Comparison of ENCODE assay signal across 21 mouse cellular contexts in genomic region chr17:48326656-48327055, GRCm38 (mm10). TPM values are rescaled to one million over a fixed set of nuclear protein-coding genes. Genes with fewer than 3 reads are reported as not detected.
DNase-seq lines count a peak whose midpoint lies in the region; ATAC-seq and TF ChIP-seq lines count a peak whose summit lies in the region.
"Had no signal": no experiment of that assay in that cellular context is flagged by ENCODE, and none has a peak within 500 bp of the region (broad histone marks: within the 10 kb centered on the region; RNA-seq: fewer than 3 reads in every experiment).

No protein-coding gene starts in this region.

- no peak overlapping the region for H3K4me3 ChIP-seq in embryonic facial prominence, embryonic 14.5 days (ENCODE audit: low read depth, low read length)
- H3K4me3 ChIP-seq in cerebellum, adult 2 months (replicated peaks; ENCODE audit: insufficient read depth, low read depth, low read length): no peak overlapping the region
- H3K4me3 ChIP-seq: embryonic facial prominence, embryonic 12.5 days; forebrain, embryonic 15.5 days; lung, embryonic 15.5 days; neural tube, embryonic 15.5 days had no signal

- H3K36me3 ChIP-seq in embryonic facial prominence, embryonic 14.5 days (ENCODE audit: control insufficient read depth, insufficient read depth, low read length): no peaks in the 10 kb centered on the region
- H3K36me3 ChIP-seq: embryonic facial prominence, embryonic 12.5 days; forebrain, embryonic 15.5 days; lung, embryonic 15.5 days; neural tube, embryonic 15.5 days had no signal

- TF ChIP-seq POLR2A in cerebellum, adult 2 months (IDR thresholded peaks at IDR 0.05; ENCODE audit: borderline replicate concordance, insufficient read depth, low read length): no peak

- peaks cover 3% of the 10 kb centered on the region; the same call in 1 of the 2 replicates for H3K4me1 ChIP-seq in embryonic facial prominence, embryonic 14.5 days (ENCODE audit: control insufficient read depth, insufficient read depth, low read length)
- no peaks in the 10 kb centered on the region for H3K4me1 ChIP-seq in cerebellum, adult 2 months (ENCODE audit: control insufficient read depth, insufficient read depth, low read length)
- H3K4me1 ChIP-seq: embryonic facial prominence, embryonic 12.5 days; forebrain, embryonic 15.5 days; lung, embryonic 15.5 days; neural tube, embryonic 15.5 days had no signal

- no peaks in the 10 kb centered on the region for H3K27me3 ChIP-seq in embryonic facial prominence, embryonic 14.5 days (replicated peaks; ENCODE audit: control insufficient read depth, insufficient read depth, low read length)
- no peaks in the 10 kb centered on the region for H3K27me3 ChIP-seq in cerebellum, adult 2 months (ENCODE audit: control insufficient read depth, insufficient read depth, low read length)
- H3K27me3 ChIP-seq: embryonic facial prominence, embryonic 12.5 days; forebrain, embryonic 15.5 days; lung, embryonic 15.5 days; megakaryocyte, embryonic 14.5 days; neural tube, embryonic 15.5 days had no signal

- TF ChIP-seq CTCF in cerebellum, adult 2 months (IDR thresholded peaks at IDR 0.05; ENCODE audit: borderline replicate concordance, insufficient read depth, low read depth, low read length): no peak

- ATAC-seq in embryonic facial prominence, embryonic 14.5 days (ENCODE audit: low read depth): no peak
- no peak for ATAC-seq in erythroid progenitor cell, adult 5-6 weeks (replicated peaks; ENCODE audit: low FRiP score, poor library complexity, severe bottlenecking)
- ATAC-seq: forebrain, embryonic 15.5 days; hindbrain, embryonic 16.5 days had no signal

- WGBS in embryonic facial prominence, embryonic 14.5 days: 51% methylated on average over 4 of the region's 4 CpGs
- 79% methylated on average over 4 of the region's 4 CpGs for WGBS in cerebellum, adult 2 months

- H3K27ac ChIP-seq in embryonic facial prominence, embryonic 14.5 days (replicated peaks; ENCODE audit: low read depth, low read length): peak overlapping the region; percentile 42
- no peak overlapping the region for H3K27ac ChIP-seq in cerebellum, adult 2 months (ENCODE audit: insufficient read depth, low read length)
- H3K27ac ChIP-seq: embryonic facial prominence, embryonic 12.5 days; forebrain, embryonic 15.5 days; lung, embryonic 15.5 days; neural tube, embryonic 15.5 days had no signal

- no peaks in the 10 kb centered on the region for H3K9me3 ChIP-seq in embryonic facial prominence, embryonic 14.5 days (ENCODE audit: control insufficient read depth, low read length)
- H3K9me3 ChIP-seq: embryonic facial prominence, embryonic 12.5 days; forebrain, embryonic 15.5 days; lung, embryonic 15.5 days; neural tube, embryonic 15.5 days had no signal

- peak; percentile 63 for DNase-seq in embryonic facial prominence, embryonic 14.5 days (ENCODE audit: low spot score)
- DNase-seq in frontal cortex, postnatal 14 days (ENCODE audit: low spot score in 2 of 2): peak; percentile 51 to 55
- peak; percentile 56 to 57 for DNase-seq in layer of hippocampus, postnatal 36 days
- peak; percentile 80 to 83 for DNase-seq in right cerebral cortex, adult 2 months (ENCODE audit: low spot score in 2 of 2)
- no peak for DNase-seq in cerebellum, adult 2 months
- DNase-seq in adrenal gland, adult 18-20 months (ENCODE audit: low spot score in 2 of 2): no peak
- no peak for DNase-seq in MN1 (ENCODE audit: low spot score)
- DNase-seq: cerebellum, postnatal 14 days; kidney, adult 8-10 months; kidney, postnatal 4 days; retina, postnatal 1 day; thymus, postnatal 36 days had no signal

- no peak overlapping the region for H3K4me2 ChIP-seq in embryonic facial prominence, embryonic 14.5 days (ENCODE audit: low read depth, low read length)
- H3K4me2 ChIP-seq: embryonic facial prominence, embryonic 12.5 days; forebrain, embryonic 15.5 days; liver, embryonic 11.5 days; lung, embryonic 15.5 days; neural tube, embryonic 15.5 days had no signal

- H3K9ac ChIP-seq in embryonic facial prominence, embryonic 14.5 days (ENCODE audit: low read depth, low read length): no peak overlapping the region
- H3K9ac ChIP-seq: embryonic facial prominence, embryonic 12.5 days; forebrain, embryonic 15.5 days; lung, embryonic 15.5 days; neural tube, embryonic 15.5 days had no signal

RNA-seq across cellular contexts. Expression of gene B430306N03Rik, which starts 10.7 kb away (rescaled TPM):
- 0.07 and 1.0 TPM in 2 replicates for polyA plus RNA-seq in embryonic facial prominence, embryonic 14.5 days (2014; fragmentation: Nextera tagmentation; extraction: Ambion mirVana)
- total RNA-seq in layer of hippocampus, postnatal 36 days (2021): under 1 TPM in 1 of 2 experiments, not detected in 1; 0.22 TPM
- 0.02 and 0.11 TPM in 2 replicates for polyA plus RNA-seq in cerebellum, adult 2 months (2012; rRNA removed)
- under 1 TPM; 0.13 to 0.42 TPM for total RNA-seq in adrenal gland, adult 18-20 months (2021)
- total RNA-seq in erythroid progenitor cell, adult 5-6 weeks (2015; ENCODE audit: low replicate concordance): 7.9 and 12.6 TPM in 2 replicates
- 2.6 and 8.1 TPM in 2 replicates for total RNA-seq in erythroid progenitor cell, adult 5-6 weeks (2017; ENCODE audit: low replicate concordance)

RNA-seq across cellular contexts. Expression of gene Trem2, which starts 19.5 kb away (rescaled TPM):
- 5.4 and 6.6 TPM in 2 replicates for polyA plus RNA-seq in embryonic facial prominence, embryonic 14.5 days (2014; fragmentation: Nextera tagmentation; extraction: Ambion mirVana)
- total RNA-seq in layer of hippocampus, postnatal 36 days (2021): 1 to 10 TPM; 8.8 to 9.6 TPM
- polyA plus RNA-seq in cerebellum, adult 2 months (2012; rRNA removed): 8.6 and 12.2 TPM in 2 replicates
- total RNA-seq in adrenal gland, adult 18-20 months (2021): 10 to 100 TPM in 1 of 2 experiments, 1 to 10 TPM in 1; 5.1 to 15.2 TPM
- 2.2 TPM in 1 of 2 replicates, not detected in the other for total RNA-seq in erythroid progenitor cell, adult 5-6 weeks (2015; ENCODE audit: low replicate concordance)
- 0.26 TPM in 1 of 2 replicates, not detected in the other for total RNA-seq in erythroid progenitor cell, adult 5-6 weeks (2017; ENCODE audit: low replicate concordance)

RNA-seq across cellular contexts. Expression of gene Treml2, which starts 27.4 kb away (rescaled TPM):
- polyA plus RNA-seq in embryonic facial prominence, embryonic 14.5 days (2014; fragmentation: Nextera tagmentation; extraction: Ambion mirVana): 0.14 and 0.28 TPM in 2 replicates
- under 1 TPM; 0.28 to 0.30 TPM for total RNA-seq in layer of hippocampus, postnatal 36 days (2021)
- polyA plus RNA-seq in cerebellum, adult 2 months (2012; rRNA removed): 0.25 TPM in 2 replicates
- under 1 TPM; 0.46 to 0.48 TPM for total RNA-seq in adrenal gland, adult 18-20 months (2021)
- total RNA-seq in erythroid progenitor cell, adult 5-6 weeks (2015; ENCODE audit: low replicate concordance): 5.8 and 18.4 TPM in 2 replicates
- total RNA-seq in erythroid progenitor cell, adult 5-6 weeks (2017; ENCODE audit: low replicate concordance): 5.7 and 7.7 TPM in 2 replicates
- polyA plus RNA-seq: hindbrain, embryonic 16.5 days had no signal

RNA-seq across cellular contexts. Expression of gene Treml1, which starts 33.1 kb away (rescaled TPM):
- polyA plus RNA-seq in embryonic facial prominence, embryonic 14.5 days (2014; fragmentation: Nextera tagmentation; extraction: Ambion mirVana): 0.50 and 1.1 TPM in 2 replicates
- not detected for total RNA-seq in layer of hippocampus, postnatal 36 days (2021)
- 0.11 and 0.27 TPM in 2 replicates for polyA plus RNA-seq in cerebellum, adult 2 months (2012; rRNA removed)
- under 1 TPM in 1 of 2 experiments, not detected in 1; 0.42 TPM for total RNA-seq in adrenal gland, adult 18-20 months (2021)
- not detected in 2 replicates for total RNA-seq in erythroid progenitor cell, adult 5-6 weeks (2015; ENCODE audit: low replicate concordance)
- not detected in 2 replicates for total RNA-seq in erythroid progenitor cell, adult 5-6 weeks (2017; ENCODE audit: low replicate concordance)
- total RNA-seq: monocyte, adult 5-6 weeks had no signal

Comparison
In these comparisons a context has a peak if more than half of its experiments do, and no peak if none do; other contexts are left out.
1. DNase-seq: peak in embryonic facial prominence, embryonic 14.5 days (single experiment), frontal cortex, postnatal 14 days (2 of 2), layer of hippocampus, postnatal 36 days (2 of 2) and right cerebral cortex, adult 2 months (2 of 2); none in cerebellum, adult 2 months (0 of 2), adrenal gland, adult 18-20 months (0 of 2) and MN1 (single experiment).
2. RNA of gene Treml2, which starts 27.4 kb away (total RNA-seq): 5.7 to 18.4 TPM in erythroid progenitor cell, adult 5-6 weeks; 0.46 to 0.48 TPM in adrenal gland, adult 18-20 months and 0.28 to 0.30 TPM in layer of hippocampus, postnatal 36 days; every median in the first group is over 4 times any median in the second.